Mouse (Mus musculus): Measurements from ENCODE around the gene Vwa2.

DNA sequence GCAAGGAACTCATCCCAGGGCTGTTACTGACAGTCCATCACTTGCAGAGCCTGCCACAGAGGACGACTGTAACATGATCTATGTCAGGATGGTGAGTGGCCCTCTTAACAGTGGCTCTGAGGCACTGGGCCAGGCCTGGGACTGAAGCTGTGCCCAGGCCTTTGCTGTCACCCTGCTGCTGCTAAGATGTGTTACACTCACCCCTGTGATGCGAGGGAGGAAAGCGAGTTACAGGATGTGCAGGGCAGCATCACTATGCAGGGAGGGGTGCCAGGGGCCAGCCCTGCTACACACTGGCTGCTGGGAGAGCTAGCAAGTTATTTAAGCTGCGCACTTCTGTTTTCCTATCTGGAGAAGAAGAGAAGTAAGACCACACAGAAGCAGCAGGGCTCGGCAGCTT lies 17.6 kb upstream of the Vwa2 start:
- TF ChIP-seq CTCF (IDR thresholded peaks at IDR 0.05; ENCODE audit: low read depth): no peak
- TF ChIP-seq EP300 (optimal IDR thresholded peaks at IDR 0.05): no peak
